Mouse (Mus musculus) CH12.LX (cell line): ENCODE results near the gene Tas2r119. TPM values are rescaled to one million over a fixed set of nuclear protein-coding genes. Genes with fewer than 3 reads are reported as not detected.

Experiments
- DNase-seq: peaks from one replicate; pipeline ENCODE4 v3.0.0-alpha.2; 2013; ENCODE audit errors: extremely low read depth
- H3K27ac ChIP-seq: 2 replicates; pipeline ENCODE4 v1.5.1; 2012; ENCODE audit warnings: low read depth, mild to moderate bottlenecking, control low read depth, moderate library complexity; ENCODE audit not compliant: insufficient read depth
- H3K27me3 ChIP-seq: replicated peaks from 2 replicates; pipeline ENCODE3; 2012; ENCODE audit warnings: inconsistent platforms
- H3K36me3 ChIP-seq, 2 experiments: replicated peaks in 1 of 2; 2 replicates each; pipeline versions ENCODE3 to v1.6.1; 2012; ENCODE audit warnings: inconsistent platforms in 1 of 2, low read length in 1 of 2, mild to moderate bottlenecking in 1 of 2, mixed read lengths in 1 of 2, moderate library complexity in 1 of 2; ENCODE audit not compliant: control insufficient read depth in 1 of 2, insufficient read depth in 1 of 2
- H3K4me1 ChIP-seq, 2 experiments: 2 replicates each; pipeline ENCODE4 v1.6.1; 2012; ENCODE audit warnings: inconsistent platforms in 1 of 2, moderate library complexity in 1 of 2; ENCODE audit not compliant: insufficient read depth in 2 of 2, control insufficient read depth in 1 of 2
- H3K4me2 ChIP-seq: 2 replicates; pipeline ENCODE4 v1.6.1; 2012; ENCODE audit warnings: low read depth, mild to moderate bottlenecking, control low read depth; ENCODE audit not compliant: poor library complexity, insufficient read depth, severe bottlenecking
- H3K4me3 ChIP-seq, 3 experiments: fragments of 150-350 bp in 1 of 3; sonication (generic) in 1 of 3; replicated peaks in 1 of 3; 2 replicates each; pipeline versions ENCODE3 to v1.5.1; 2011 to 2012; ENCODE audit warnings: low read depth in 2 of 3, low read length in 2 of 3, mild to moderate bottlenecking in 2 of 3, moderate library complexity in 2 of 3, control low read depth in 1 of 3, improper control_type of control experiment in 1 of 3, inconsistent platforms in 1 of 3, mixed read lengths in 1 of 3; ENCODE audit not compliant: poor library complexity in 1 of 3
- H3K79me2 ChIP-seq: replicated peaks from 2 replicates; pipeline ENCODE4 v1.6.1; 2012; ENCODE audit warnings: mild to moderate bottlenecking, moderate library complexity; ENCODE audit not compliant: control insufficient read depth, poor library complexity, insufficient read depth, severe bottlenecking; ENCODE audit errors: extremely low read depth
- H3K9ac ChIP-seq: 2 replicates; pipeline ENCODE4 v1.6.1; 2012; ENCODE audit warnings: low read depth, mild to moderate bottlenecking, control low read depth, moderate library complexity; ENCODE audit not compliant: insufficient read depth
- H3K9me3 ChIP-seq: replicated peaks from 2 replicates; pipeline ENCODE3; 2012; ENCODE audit warnings: low read length, inconsistent platforms, mixed read lengths
- EP300 ChIP-seq: IDR thresholded peaks from 2 replicates; pipeline ENCODE4 v1.6.1; 2011; ENCODE audit warnings: low read length, improper control_type of control experiment
- GABPA ChIP-seq: IDR thresholded peaks from 2 replicates; pipeline ENCODE4 v1.6.1; 2012; ENCODE audit warnings: low read depth, low read length, improper control_type of control experiment, inconsistent platforms; ENCODE audit not compliant: insufficient replicate concordance
- HCFC1 ChIP-seq: IDR thresholded peaks from 2 replicates; pipeline ENCODE4 v1.6.1; 2012; ENCODE audit warnings: low read depth, mild to moderate bottlenecking, inconsistent platforms, low read length, improper control_type of control experiment
- IRF4 ChIP-seq: IDR thresholded peaks from 2 replicates; pipeline ENCODE4 v1.6.1; 2014; ENCODE audit warnings: low read depth, mild to moderate bottlenecking, inconsistent platforms, low read length, improper control_type of control experiment
- MAFK ChIP-seq: IDR thresholded peaks from 2 replicates; pipeline ENCODE4 v1.6.1; 2011; ENCODE audit warnings: low read length, improper control_type of control experiment; ENCODE audit not compliant: insufficient replicate concordance
- MAZ ChIP-seq: IDR thresholded peaks from 2 replicates; pipeline ENCODE4 v1.6.1; 2012; ENCODE audit warnings: low read depth, mild to moderate bottlenecking, inconsistent platforms, low read length, improper control_type of control experiment, moderate library complexity
- MXI1 ChIP-seq: IDR thresholded peaks from 2 replicates; pipeline ENCODE4 v1.6.1; 2011; ENCODE audit warnings: mild to moderate bottlenecking, low read depth, low read length, improper control_type of control experiment
- MYC ChIP-seq: IDR thresholded peaks from 2 replicates; pipeline ENCODE4 v1.6.1; 2011; ENCODE audit warnings: low read depth, mild to moderate bottlenecking, improper control_type of control experiment, low read length
- NELFE ChIP-seq: IDR thresholded peaks from 2 replicates; pipeline ENCODE4 v1.6.1; 2011; ENCODE audit warnings: low read depth, low read length, improper control_type of control experiment
- NRF1 ChIP-seq: IDR thresholded peaks from 2 replicates; pipeline ENCODE4 v1.6.1; 2014; ENCODE audit warnings: low read depth, mild to moderate bottlenecking, inconsistent platforms, low read length, improper control_type of control experiment, moderate library complexity
- POLR2AphosphoS2 ChIP-seq: IDR thresholded peaks from 2 replicates; pipeline ENCODE4 v1.6.1; 2011; ENCODE audit warnings: low read depth, low read length, improper control_type of control experiment
- RAD21 ChIP-seq: IDR thresholded peaks from 2 replicates; pipeline ENCODE4 v1.6.1; 2011; ENCODE audit warnings: low read depth, mild to moderate bottlenecking, low read length, improper control_type of control experiment, moderate library complexity
- RCOR1 ChIP-seq: conservative IDR thresholded peaks from 2 replicates; pipeline ENCODE4 v1.6.1; 2012; ENCODE audit warnings: low read depth, mild to moderate bottlenecking, inconsistent platforms, low read length, improper control_type of control experiment
- SMC3 ChIP-seq: IDR thresholded peaks from 2 replicates; pipeline ENCODE4 v1.6.1; 2011; ENCODE audit warnings: low read depth, low read length, improper control_type of control experiment
- TBP ChIP-seq: conservative IDR thresholded peaks from 2 replicates; pipeline ENCODE4 v1.6.1; 2011; ENCODE audit warnings: low read depth, low read length, improper control_type of control experiment
- USF1 ChIP-seq: IDR thresholded peaks from 2 replicates; pipeline ENCODE4 v1.6.1; 2014; ENCODE audit warnings: low read depth, mild to moderate bottlenecking, inconsistent platforms, low read length, improper control_type of control experiment
- ZC3H11A ChIP-seq: IDR thresholded peaks from 2 replicates; pipeline ENCODE4 v1.6.1; 2012; ENCODE audit warnings: low read depth, mild to moderate bottlenecking, inconsistent platforms, low read length, improper control_type of control experiment
- ZMIZ1 ChIP-seq: IDR thresholded peaks from 2 replicates; pipeline ENCODE4 v1.6.1; 2012; ENCODE audit warnings: low read depth, mild to moderate bottlenecking, inconsistent platforms, low read length, improper control_type of control experiment
- ZNF384 ChIP-seq: IDR thresholded peaks from 2 replicates; pipeline ENCODE4 v1.6.1; 2012; ENCODE audit warnings: low read depth, low read length, improper control_type of control experiment, inconsistent platforms
- dilution Hi-C: fragments of 300-500 bp; cut with MboI; formaldehyde crosslinking; loops from 2 replicates; pipeline ENCODE4 v1.14.3; 2020; ENCODE audit warnings: low sequenced_read_pairs; ENCODE audit not compliant: extremely low pct_unique_long_range_greater_than_20kb, extremely low pct_ligation_motif_present
- in situ Hi-C: fragments of 300-500 bp; cut with MboI; formaldehyde crosslinking; loops from 3 replicates; pipeline ENCODE4 v1.14.3; 2019; ENCODE audit warnings: low sequenced_read_pairs, low pct_ligation_motif_present, low pct_unique_long_range_greater_than_20kb, mixed read lengths
- polyA plus RNA-seq: library from polyadenylated mRNA; unstranded; fragments of >175 nt; gene quantifications from 2 replicates; pipeline ENCODE4 v1.2.1, GENCODE M21; 2012; ENCODE audit warnings: low read depth; ENCODE audit not compliant: insufficient read length
- total RNA-seq, 2 experiments: library from RNA; depleted of rRNA; stranded (reverse); fragments of 300-350 nt in 1 of 2; fragments of >200 nt in 1 of 2; gene quantifications; 2 replicates each; pipeline ENCODE4 v1.2.3; 2012 to 2014

Gene Tas2r119
- total RNA-seq (2012; rRNA removed) (not detected in 2 replicates), total RNA-seq (2014; rRNA removed) (not detected in 2 replicates), polyA plus RNA-seq (not detected in 2 replicates)

GRCm38 (mm10) chr15:32176989-32177388 is at the start of gene Tas2r119:
Gene Tas2r119, plus strand, starts transcription at chr15:32177289.
- no peak within 1 kb of the TSS for H3K4me3 ChIP-seq
- H3K27me3 ChIP-seq, result no peaks in the 10 kb centered on the region
- TF ChIP-seq ZNF384 (no peak), GABPA (no peak), MAZ (no peak), ZMIZ1 (no peak), TBP (no peak), NRF1 (no peak), SMC3 (no peak), MXI1 (no peak), ZC3H11A (no peak), MYC (no peak), USF1 (no peak), RCOR1 (no peak), MAFK (no peak), HCFC1 (no peak), POLR2AphosphoS2 (no peak), EP300 (no peak), RAD21 (no peak), IRF4 (no peak)
- in situ Hi-C loops, result no loop called here
- no peak within 1 kb of the TSS for H3K9ac ChIP-seq
- peaks cover 0 to 9% of the 10 kb centered on the region in 2 experiments; a peak in 2 of 4 replicates for H3K4me1 ChIP-seq
- DNase-seq, result no peak
- H3K36me3 ChIP-seq, result no peaks in the 10 kb centered on the region
- no peak within 1 kb of the TSS for H3K4me2 ChIP-seq
- no peaks in the 10 kb centered on the region for H3K79me2 ChIP-seq
- dilution Hi-C loops, result no loop called here
- H3K27ac ChIP-seq, result no peak within 1 kb of the TSS
- H3K9me3 ChIP-seq, result no peaks in the 10 kb centered on the region

DNA sequence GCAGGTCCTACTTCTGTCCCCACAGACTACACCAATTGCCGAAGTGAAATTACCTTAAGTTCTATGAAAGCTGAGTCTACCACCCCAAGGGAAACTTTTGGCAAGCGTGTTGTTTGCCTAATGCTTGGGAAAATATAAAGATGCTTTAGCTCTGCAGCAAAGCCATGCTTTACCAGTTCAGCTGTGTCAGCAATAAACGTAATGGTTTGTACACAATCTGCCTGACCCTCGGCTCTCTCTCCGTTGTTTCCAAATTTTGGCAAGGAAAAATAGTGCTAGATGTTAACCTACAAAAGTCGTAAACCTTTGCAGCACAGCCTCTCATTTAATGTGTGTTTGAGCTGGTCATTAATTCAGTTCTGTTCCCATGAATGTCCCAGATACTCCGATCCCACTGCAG is 44.8 kb upstream of the Tas2r119 start:
- TF ChIP-seq MAFK, result 0 out of 2 replicates have a peak, but pooled peaks have one; percentile 51
- TF ChIP-seq NELFE, result no peak
- Histone ChIP-seq H3K9ac (no peak overlapping the region), H3K4me3 (no peak overlapping the region), H3K9me3 (no peaks in the 10 kb centered on the region), H3K79me2 (no peaks in the 10 kb centered on the region), H3K4me1 (no peaks in the 10 kb centered on the region), H3K27me3 (no peaks in the 10 kb centered on the region), H3K4me2 (no peak overlapping the region), H3K36me3 (no peaks in the 10 kb centered on the region), H3K27ac (no peak overlapping the region)
- DNase-seq, result no peak
- dilution Hi-C loops, result no loop called here
- in situ Hi-C loops, result no loop called here
